Mouse (Mus musculus) olfactory bulb, adult 2 months (tissue): ENCODE measurements around the gene Limch1. TPM values are rescaled to one million over a fixed set of nuclear protein-coding genes. Genes with fewer than 3 reads are reported as not detected.

Experiments
- H3K27ac ChIP-seq: fragments of 200-500 bp; 2 replicates; pipeline ENCODE4 v1.5.1; 2012; ENCODE audit warnings: low read depth, low read length; ENCODE audit not compliant: insufficient read depth
- H3K4me1 ChIP-seq: fragments of 200-500 bp; 2 replicates; pipeline ENCODE4 v1.6.1; 2012; ENCODE audit warnings: low read length; ENCODE audit not compliant: control insufficient read depth, insufficient read depth
- H3K4me3 ChIP-seq: fragments of 200-500 bp; 2 replicates; pipeline ENCODE4 v1.5.1; 2012; ENCODE audit warnings: mild to moderate bottlenecking, low read depth, low read length, moderate library complexity; ENCODE audit not compliant: insufficient read depth
- CTCF ChIP-seq: fragments of 200-500 bp; IDR thresholded peaks from 2 replicates; pipeline ENCODE4 v1.5.1; 2012; ENCODE audit warnings: low read depth, mild to moderate bottlenecking, low read length, moderate library complexity; ENCODE audit not compliant: insufficient read depth
- POLR2A ChIP-seq: fragments of 200-500 bp; IDR thresholded peaks from 2 replicates; pipeline ENCODE4 v1.6.1; 2012; ENCODE audit warnings: mild to moderate bottlenecking, low read depth, low read length, moderate library complexity; ENCODE audit not compliant: insufficient read depth
- WGBS: fragments of 180-500 bp; shearing (Covaris S2); methylation state at CpG from one replicate; pipeline ENCODE4 v1.1.7; 2018; 5-methylcytosine and 5-hydroxymethylcytosine counted together
- polyA plus RNA-seq: library from polyadenylated mRNA; stranded (reverse); fragments of >200 nt; gene quantifications from 2 replicates; pipeline ENCODE4 v1.2.4, GENCODE M21; 2012; ENCODE audit warnings: low replicate concordance; ENCODE audit not compliant: missing spikeins, insufficient read depth, insufficient read length

Limch1 gene
- polyA plus RNA-seq, 1 experiment, result not detected

- no peak overlapping the region for H3K27ac ChIP-seq
- 64% methylated on average over 4 of the region's 4 CpGs for WGBS
- H3K4me1 ChIP-seq, result no peaks in the 10 kb centered on the region
- TF ChIP-seq POLR2A, result no peak
- no peak for TF ChIP-seq CTCF
- no peak overlapping the region for H3K4me3 ChIP-seq
Observed at GRCm38 (mm10) chr5:66717931-66718330, 27.7 kb upstream of the Limch1 start.

- no peaks in the 10 kb centered on the region for H3K4me1 ChIP-seq
- H3K27ac ChIP-seq, result no peak overlapping the region
- TF ChIP-seq CTCF, result no peak
- TF ChIP-seq POLR2A, result no peak
- WGBS, result 70% methylated on average over 3 of the region's 3 CpGs
- H3K4me3 ChIP-seq, result no peak overlapping the region
Observed at GRCm38 (mm10) chr5:66718413-66718812, 27.2 kb upstream of the Limch1 start.

- TF ChIP-seq POLR2A (no peak), CTCF (no peak)
- Histone ChIP-seq H3K4me1 (no peaks in the 10 kb centered on the region), H3K27ac (no peak overlapping the region), H3K4me3 (no peak overlapping the region)
- WGBS, result 70% methylated on average over 7 of the region's 7 CpGs
Observed at GRCm38 (mm10) chr5:66718880-66719279, 26.7 kb upstream of the Limch1 start.

- H3K27ac ChIP-seq, result no peak overlapping the region
- no peaks in the 10 kb centered on the region for H3K4me1 ChIP-seq
- no peak overlapping the region for H3K4me3 ChIP-seq
- 57% methylated on average over 5 of the region's 5 CpGs for WGBS
- no peak for TF ChIP-seq CTCF
- TF ChIP-seq POLR2A, result no peak
Observed at GRCm38 (mm10) chr5:66720921-66721320, 24.7 kb upstream of the Limch1 start.

GRCm38 (mm10) chr5:66722586-66722985 is 23.0 kb upstream of the Limch1 start:
- no peak for TF ChIP-seq CTCF
- no peak for TF ChIP-seq POLR2A
- no peaks in the 10 kb centered on the region for H3K4me1 ChIP-seq
- no peak overlapping the region for H3K4me3 ChIP-seq
- 86% methylated on average over 9 of the region's 9 CpGs for WGBS
- no peak overlapping the region for H3K27ac ChIP-seq

GRCm38 (mm10) chr5:66723037-66723436 is 22.6 kb upstream of the Limch1 start:
- no peaks in the 10 kb centered on the region for H3K4me1 ChIP-seq
- WGBS, result 62% methylated on average over 4 of the region's 4 CpGs
- no peak overlapping the region for H3K27ac ChIP-seq
- H3K4me3 ChIP-seq, result no peak overlapping the region
- TF ChIP-seq POLR2A (no peak), CTCF (no peak)

GRCm38 (mm10) chr5:66723626-66724025 is 22.0 kb upstream of the Limch1 start:
- no peak overlapping the region for H3K4me3 ChIP-seq
- TF ChIP-seq POLR2A, result no peak
- TF ChIP-seq CTCF, result no peak
- H3K4me1 ChIP-seq, result no peaks in the 10 kb centered on the region
- WGBS, result 86% methylated on average over 3 of the region's 3 CpGs
- no peak overlapping the region for H3K27ac ChIP-seq

- TF ChIP-seq POLR2A (no peak), CTCF (no peak)
- no peak overlapping the region for H3K27ac ChIP-seq
- 93% methylated on average over 4 of the region's 4 CpGs for WGBS
- no peaks in the 10 kb centered on the region for H3K4me1 ChIP-seq
- no peak overlapping the region for H3K4me3 ChIP-seq
Observed at GRCm38 (mm10) chr5:66729306-66729705, 16.3 kb upstream of the Limch1 start.

GRCm38 (mm10) chr5:66730621-66731301 is 14.9 kb upstream of the Limch1 start:
- Histone ChIP-seq H3K27ac (no peak overlapping the region), H3K4me3 (no peak overlapping the region), H3K4me1 (no peaks in the 10 kb centered on the region)
- WGBS, result 29% methylated on average over 11 of the region's 11 CpGs
- TF ChIP-seq POLR2A (no peak), CTCF (no peak)
